Mouse (Mus musculus) midbrain, postnatal 0 days (tissue): ENCODE measurements around the gene Mapk7. TPM values are rescaled to one million over a fixed set of nuclear protein-coding genes. Genes with fewer than 3 reads are reported as not detected.
A peak's percentile ranks its signal among the peaks of the same experiment; 100 is the strongest.

ENCODE experiments used
- ATAC-seq: fragments of 200-750 bp; cut with Nextera tagmentation; 2 replicates; pipeline ENCODE4 v1.8.0; 2017; ENCODE audit warnings: moderate number of reproducible peaks, mild to moderate bottlenecking, moderate TSS enrichment, moderate library complexity; ENCODE audit not compliant: low FRiP score
- DNase-seq: peaks from one replicate; pipeline ENCODE4 v3.0.0-alpha.2; 2015; ENCODE audit warnings: low spot score
- H3K27ac ChIP-seq: fragments of 300-500 bp; sonication (generic); 2 replicates; pipeline ENCODE4 v1.5.1; 2014; ENCODE audit warnings: low read depth, mild to moderate bottlenecking, low read length, mixed read lengths
- H3K27me3 ChIP-seq: fragments of 300-500 bp; sonication (generic); 2 replicates; pipeline ENCODE4 v1.6.1; 2014; ENCODE audit warnings: low read length, control low read depth, mixed read lengths; ENCODE audit not compliant: insufficient read depth
- H3K36me3 ChIP-seq: fragments of 300-500 bp; sonication (generic); 2 replicates; pipeline ENCODE4 v1.6.1; 2014; ENCODE audit warnings: low read length, control low read depth, mixed read lengths; ENCODE audit not compliant: insufficient read depth
- H3K4me1 ChIP-seq: fragments of 300-500 bp; sonication (generic); 2 replicates; pipeline ENCODE4 v1.6.1; 2014; ENCODE audit warnings: mild to moderate bottlenecking, control low read depth, antibody characterized with exemption, low read length, mixed read lengths; ENCODE audit not compliant: insufficient read depth
- H3K4me2 ChIP-seq: fragments of 300-500 bp; sonication (generic); 2 replicates; pipeline ENCODE4 v1.6.1; 2014; ENCODE audit warnings: low read depth, mild to moderate bottlenecking, low read length, mixed read lengths; ENCODE audit not compliant: poor library complexity, severe bottlenecking
- H3K4me3 ChIP-seq: fragments of 300-500 bp; sonication (generic); 2 replicates; pipeline ENCODE4 v1.5.1; 2014; ENCODE audit warnings: low read depth, mild to moderate bottlenecking, low read length, moderate library complexity
- H3K9ac ChIP-seq: fragments of 300-500 bp; sonication (generic); replicated peaks from 2 replicates; pipeline ENCODE4 v1.6.1; 2014; ENCODE audit warnings: mild to moderate bottlenecking, low read length, moderate library complexity, mixed read lengths; ENCODE audit not compliant: poor library complexity, severe bottlenecking
- H3K9me3 ChIP-seq: fragments of 300-500 bp; sonication (generic); 2 replicates; pipeline ENCODE4 v1.6.1; 2016; ENCODE audit warnings: low read length, control low read depth
- CTCF ChIP-seq: IDR thresholded peaks from 2 replicates; pipeline ENCODE4 v1.5.1; 2016; ENCODE audit warnings: antibody characterized with exemption, mild to moderate bottlenecking
- WGBS: fragments of 180-500 bp; shearing (Covaris S2); extraction: QIAGEN DNeasy Blood & Tissue Kit; methylation state at CpG from one replicate; pipeline ENCODE4 v1.1.7; 2014; 5-methylcytosine and 5-hydroxymethylcytosine counted together
- polyA plus RNA-seq: library from polyadenylated mRNA; unstranded; fragments of >200 nt; fragmentation: Nextera tagmentation; extraction: Ambion mirVana; gene quantifications from 2 replicates; pipeline ENCODE4 v1.2.1, GENCODE M21; 2015
- total RNA-seq: library from RNA; depleted of rRNA; stranded (reverse); fragments of >200 nt; gene quantifications from 2 replicates; pipeline ENCODE4 v1.2.3, GENCODE M21; 2014

Mapk7 gene
- total and polyA plus RNA-seq, 2 experiments from 2014 or later = 36.9 to 46.1 TPM

DNA sequence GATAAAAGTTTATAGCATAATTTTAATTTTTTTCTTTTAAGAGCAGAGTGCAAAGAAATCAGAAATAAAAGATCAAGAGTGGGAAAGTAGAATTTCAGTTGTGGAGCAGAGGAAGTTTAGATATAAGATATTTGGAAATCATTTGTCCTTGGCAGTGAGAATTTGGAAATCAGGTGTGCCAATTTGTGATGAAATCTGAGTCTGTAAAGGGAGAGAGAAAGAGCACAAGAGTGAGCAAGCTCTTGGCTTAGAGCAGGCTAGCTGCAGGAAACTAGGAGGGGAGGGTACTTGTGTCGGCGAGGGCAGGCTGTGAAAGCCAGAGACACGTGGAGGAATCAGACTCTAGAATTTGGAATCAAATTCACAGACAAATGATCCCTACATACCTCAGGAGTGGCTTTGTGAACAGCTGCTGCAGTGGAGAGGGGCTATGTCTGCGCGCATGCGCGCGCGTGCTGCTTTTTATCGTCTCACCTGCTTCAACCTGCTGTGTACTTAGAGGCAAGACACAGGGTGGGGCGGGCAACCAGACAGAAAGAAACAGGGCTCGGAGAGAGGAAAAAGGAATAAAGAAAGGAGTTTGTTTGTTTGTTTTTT is 17.3 kb downstream of the Mapk7 start:
- Histone ChIP-seq H3K4me3 (peak overlapping the region; percentile 12; the same call in 1 of the 2 replicates), H3K9me3 (no peaks in the 10 kb centered on the region), H3K36me3 (no peaks in the 10 kb centered on the region), H3K27ac (peak overlapping the region; percentile 32; the same call in 1 of the 2 replicates), H3K9ac (no peak overlapping the region), H3K4me2 (peak overlapping the region; percentile 30), H3K27me3 (no peaks in the 10 kb centered on the region), H3K4me1 (no peaks in the 10 kb centered on the region)
- no peak for TF ChIP-seq CTCF
- WGBS = 50% methylated on average over 12 of the region's 12 CpGs
- no peak for ATAC-seq
- DNase-seq = peak; percentile 46

DNA sequence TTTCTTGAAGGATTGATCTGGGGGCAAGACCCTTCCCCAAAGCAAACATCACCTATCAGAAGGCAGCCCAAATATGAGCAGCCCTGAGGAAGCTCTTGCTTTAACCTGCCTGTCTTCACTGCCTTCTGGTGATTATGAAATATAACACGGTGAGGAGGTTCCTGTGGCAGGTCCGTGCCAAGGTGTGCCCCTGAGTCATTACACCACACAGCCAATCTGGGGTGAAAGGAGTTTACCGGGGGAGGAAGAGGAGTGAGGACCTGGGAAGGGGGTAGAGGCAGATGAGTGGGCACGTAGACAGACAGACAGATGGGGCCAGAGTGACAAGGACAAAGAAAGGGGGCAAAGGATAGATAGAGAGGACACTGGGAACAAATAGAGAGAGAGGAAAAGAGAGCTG is 20.6 kb downstream of the Mapk7 start:
- ATAC-seq (no peak), DNase-seq (no peak)
- no peak for TF ChIP-seq CTCF
- Histone ChIP-seq H3K4me3 (no peak overlapping the region), H3K27me3 (no peaks in the 10 kb centered on the region), H3K4me2 (no peak overlapping the region), H3K9me3 (no peaks in the 10 kb centered on the region), H3K4me1 (no peaks in the 10 kb centered on the region), H3K9ac (no peak overlapping the region), H3K36me3 (no peaks in the 10 kb centered on the region), H3K27ac (no peak overlapping the region)
- 81% methylated on average over 4 of the region's 4 CpGs for WGBS

DNA sequence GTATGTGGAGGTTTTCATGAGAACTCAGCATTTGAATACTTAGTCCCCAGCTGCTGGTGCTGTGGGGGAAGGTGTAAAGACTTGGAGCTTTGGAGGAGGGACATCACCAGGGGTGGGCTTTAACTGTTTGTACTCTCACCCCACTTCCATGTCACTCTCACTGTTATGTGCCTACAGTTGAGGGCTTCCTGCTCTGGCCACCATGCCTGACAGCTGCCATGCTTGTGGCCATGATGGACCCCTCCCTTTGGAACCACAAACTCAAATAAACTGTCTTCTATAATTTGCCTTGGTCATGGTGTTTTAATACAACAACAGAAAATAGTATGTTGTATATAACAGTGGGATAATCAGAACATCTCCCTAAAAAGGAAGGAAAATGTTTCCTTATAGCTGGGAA is 23.3 kb downstream of the Mapk7 start:
- Histone ChIP-seq H3K4me3 (no peak overlapping the region), H3K36me3 (no peaks in the 10 kb centered on the region), H3K4me2 (no peak overlapping the region), H3K4me1 (no peaks in the 10 kb centered on the region), H3K27me3 (no peaks in the 10 kb centered on the region), H3K27ac (no peak overlapping the region), H3K9ac (no peak overlapping the region), H3K9me3 (no peaks in the 10 kb centered on the region)
- TF ChIP-seq CTCF = no peak
- ATAC-seq (no peak), DNase-seq (no peak)

DNA sequence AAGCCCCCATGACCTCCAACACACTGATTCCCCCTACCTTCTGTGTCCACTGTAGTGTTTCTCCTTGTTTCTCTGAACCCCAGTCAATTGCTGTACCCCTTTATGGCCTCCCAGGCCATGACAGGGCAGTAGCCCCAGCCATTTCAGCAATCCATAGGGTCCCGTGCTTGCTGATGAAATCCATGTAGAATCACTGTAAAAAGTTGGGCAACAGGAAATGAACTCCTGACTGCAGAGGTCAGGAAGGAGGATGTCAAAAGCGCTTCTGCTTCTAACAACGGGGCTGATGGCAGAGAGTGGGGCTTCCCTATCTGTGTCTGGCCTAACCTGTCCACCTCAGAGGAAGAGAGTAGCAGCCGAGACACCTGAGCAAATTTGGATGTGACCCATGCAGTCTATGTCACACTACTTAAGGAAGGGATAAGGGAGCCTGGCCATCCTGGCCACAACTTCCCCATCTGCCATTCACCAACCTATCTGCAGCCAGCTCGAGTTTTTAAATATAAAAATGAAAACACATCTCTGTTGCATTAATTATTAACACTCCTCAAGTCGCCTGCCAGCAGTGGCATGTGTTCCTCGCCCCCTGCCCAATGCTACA is 24.8 kb downstream of the Mapk7 start:
- Histone ChIP-seq H3K4me2 (no peak overlapping the region), H3K36me3 (no peaks in the 10 kb centered on the region), H3K4me3 (no peak overlapping the region), H3K27ac (no peak overlapping the region), H3K4me1 (no peaks in the 10 kb centered on the region), H3K9me3 (no peaks in the 10 kb centered on the region), H3K27me3 (no peaks in the 10 kb centered on the region), H3K9ac (no peak overlapping the region)
- 74% methylated on average over 7 of the region's 7 CpGs for WGBS
- DNase-seq = no peak
- no peak for ATAC-seq
- no peak for TF ChIP-seq CTCF

- Histone ChIP-seq H3K4me3 (no peak overlapping the region), H3K27me3 (no peaks in the 10 kb centered on the region), H3K27ac (no peak overlapping the region), H3K4me1 (no peaks in the 10 kb centered on the region), H3K9me3 (no peaks in the 10 kb centered on the region), H3K4me2 (no peak overlapping the region), H3K9ac (no peak overlapping the region), H3K36me3 (no peaks in the 10 kb centered on the region)
- 83% methylated on average over 4 of the region's 4 CpGs for WGBS
- ATAC-seq (no peak), DNase-seq (peak; percentile 54)
- TF ChIP-seq CTCF = no peak
These were observed 25.7 kb downstream of the Mapk7 start for GRCm38 (mm10) chr11:61468534-61468933.

GRCm38 (mm10) chr11:61465422-61465821 is 28.8 kb downstream of the Mapk7 start:
- Histone ChIP-seq H3K9me3 (no peaks in the 10 kb centered on the region), H3K27ac (no peak overlapping the region), H3K27me3 (no peaks in the 10 kb centered on the region), H3K4me2 (no peak overlapping the region), H3K4me3 (no peak overlapping the region), H3K4me1 (no peaks in the 10 kb centered on the region), H3K36me3 (no peaks in the 10 kb centered on the region), H3K9ac (no peak overlapping the region)
- no peak for TF ChIP-seq CTCF
- DNase-seq (no peak), ATAC-seq (no peak)
- 47% methylated on average over 4 of the region's 4 CpGs for WGBS
